Mouse (Mus musculus) G1E (cell line): ENCODE results near the gene Heg1.

Source experiments
- CTCF ChIP-seq: IDR thresholded peaks from 2 replicates; pipeline ENCODE4 v1.5.1; 2012; ENCODE audit warnings: low read depth, low read length, inconsistent platforms, mixed read lengths
- POLR2AphosphoS5 ChIP-seq: IDR thresholded peaks from 2 replicates; pipeline ENCODE4 v1.6.1; 2012; ENCODE audit warnings: low read depth, low read length, inconsistent platforms; ENCODE audit not compliant: insufficient replicate concordance

- no peak for TF ChIP-seq POLR2AphosphoS5
- TF ChIP-seq CTCF, result no peak
Observed at GRCm38 (mm10) chr16:33653116-33653515, 31.1 kb upstream of the Heg1 start.
